ENCODE assay signal across 27 mouse cellular contexts in genomic region chr16:30054541-30054940, GRCm38 (mm10). TPM values are rescaled to one million over a fixed set of nuclear protein-coding genes. Genes with fewer than 3 reads are reported as not detected.
DNase-seq lines count a peak whose midpoint lies in the region; ATAC-seq and TF ChIP-seq lines count a peak whose summit lies in the region.
"Had no signal": no experiment of that assay in that cellular context is flagged by ENCODE, and none has a peak within 500 bp of the region (broad histone marks: within the 10 kb centered on the region; RNA-seq: fewer than 3 reads in every experiment).

No protein-coding gene starts in this region.

- ATAC-seq in forebrain, postnatal 0 days = no peak
- ATAC-seq in stomach, postnatal 0 days (ENCODE audit: low FRiP score, low TSS enrichment) = no peak
- ATAC-seq: activated CD4-positive, CD25-positive, alpha-beta regulatory T cell, adult 4 months; forebrain, embryonic 13.5 days; forebrain, embryonic 16.5 days; hindbrain, postnatal 0 days; inflammation-experienced regulatory T-cells, adult 6 months had no signal

- no peaks in the 10 kb centered on the region for H3K36me3 ChIP-seq in forebrain, embryonic 10.5 days (replicated peaks)
- H3K36me3 ChIP-seq in forebrain, postnatal 0 days (ENCODE audit: insufficient read depth) = no peaks in the 10 kb centered on the region
- no peaks in the 10 kb centered on the region for H3K36me3 ChIP-seq in embryonic facial prominence, embryonic 10.5 days (replicated peaks)
- no peaks in the 10 kb centered on the region for H3K36me3 ChIP-seq in stomach, postnatal 0 days (ENCODE audit: control insufficient read depth, insufficient read depth, low read length)
- H3K36me3 ChIP-seq: embryonic facial prominence, embryonic 12.5 days; embryonic facial prominence, embryonic 15.5 days; heart, embryonic 10.5 days; heart, embryonic 13.5 days had no signal

- WGBS in forebrain, embryonic 10.5 days = 76% methylated on average over 4 of the region's 4 CpGs
- WGBS in forebrain, postnatal 0 days = 85% methylated on average over 4 of the region's 4 CpGs
- 72% methylated on average over 4 of the region's 4 CpGs for WGBS in embryonic facial prominence, embryonic 10.5 days
- 72% methylated on average over 4 of the region's 4 CpGs for WGBS in stomach, postnatal 0 days

- no peak for TF ChIP-seq CTCF in forebrain, postnatal 0 days (IDR thresholded peaks at IDR 0.05; ENCODE audit: low read depth)
- no peak for TF ChIP-seq CTCF in stomach, postnatal 0 days (IDR thresholded peaks at IDR 0.05; ENCODE audit: low read depth)

- 0 out of 2 replicates have a peak overlapping the region, but pooled peaks have one; percentile 33 for H3K27ac ChIP-seq in forebrain, embryonic 10.5 days
- H3K27ac ChIP-seq in forebrain, postnatal 0 days (ENCODE audit: low read depth, low read length) = no peak overlapping the region
- 0 out of 2 replicates have a peak overlapping the region, but pooled peaks have one; percentile 7 for H3K27ac ChIP-seq in embryonic facial prominence, embryonic 10.5 days (replicated peaks)
- H3K27ac ChIP-seq in stomach, postnatal 0 days (replicated peaks) = peak overlapping the region; percentile 49; the same call in 1 of the 2 replicates
- H3K27ac ChIP-seq: embryonic facial prominence, embryonic 12.5 days; embryonic facial prominence, embryonic 15.5 days; forebrain, embryonic 13.5 days; heart, adult 2 months; heart, embryonic 10.5 days; heart, embryonic 13.5 days; hindbrain, embryonic 14.5 days; hindbrain, postnatal 0 days had no signal

- H3K4me2 ChIP-seq in forebrain, postnatal 0 days (ENCODE audit: low read depth) = no peak overlapping the region
- H3K4me2 ChIP-seq in stomach, postnatal 0 days (replicated peaks; ENCODE audit: low read depth) = no peak overlapping the region
- H3K4me2 ChIP-seq: embryonic facial prominence, embryonic 12.5 days; embryonic facial prominence, embryonic 15.5 days; forebrain, embryonic 13.5 days; heart, embryonic 13.5 days; hindbrain, embryonic 14.5 days had no signal

- no peak overlapping the region for H3K4me3 ChIP-seq in forebrain, embryonic 10.5 days
- H3K4me3 ChIP-seq in forebrain, postnatal 0 days (ENCODE audit: low read depth, low read length) = no peak overlapping the region
- no peak overlapping the region for H3K4me3 ChIP-seq in embryonic facial prominence, embryonic 10.5 days
- no peak overlapping the region for H3K4me3 ChIP-seq in stomach, postnatal 0 days (ENCODE audit: low read depth, low read length)
- H3K4me3 ChIP-seq: embryonic facial prominence, embryonic 12.5 days; embryonic facial prominence, embryonic 15.5 days; forebrain, embryonic 13.5 days; heart, adult 2 months; heart, embryonic 10.5 days; heart, embryonic 13.5 days had no signal

- H3K9me3 ChIP-seq in forebrain, embryonic 10.5 days = no peaks in the 10 kb centered on the region
- H3K9me3 ChIP-seq in forebrain, postnatal 0 days (ENCODE audit: low read length) = no peaks in the 10 kb centered on the region
- no peaks in the 10 kb centered on the region for H3K9me3 ChIP-seq in embryonic facial prominence, embryonic 10.5 days
- no peaks in the 10 kb centered on the region for H3K9me3 ChIP-seq in stomach, postnatal 0 days (ENCODE audit: control insufficient read depth, low read length)
- H3K9me3 ChIP-seq: embryonic facial prominence, embryonic 12.5 days; embryonic facial prominence, embryonic 15.5 days; forebrain, embryonic 13.5 days; heart, embryonic 10.5 days; heart, embryonic 13.5 days had no signal

- peak; percentile 36 to 61 for DNase-seq in adrenal gland, adult (ENCODE audit: inconsistent age in 2 of 2, low spot score in 1 of 2)
- no peak for DNase-seq in adrenal gland, postnatal 4 days (ENCODE audit: low spot score in 2 of 2)
- no peak for DNase-seq in forebrain, embryonic 10.5 days (ENCODE audit: extremely low spot score, low spot score)
- DNase-seq in forebrain, postnatal 0 days = no peak
- no peak for DNase-seq in embryonic facial prominence, embryonic 10.5 days (ENCODE audit: low spot score)
- no peak for DNase-seq in stomach, postnatal 0 days (ENCODE audit: low spot score)
- no peak for DNase-seq in thymus, postnatal 0 days (ENCODE audit: low spot score)
- DNase-seq: cerebellum, adult 18-20 months; cerebellum, adult 9-10 months; cerebellum, postnatal 14 days; gastrocnemius, postnatal 10 days; gastrocnemius, postnatal 36 days; heart, adult 2 months; heart, postnatal 14 days; heart, postnatal 4 days; kidney, adult 11 months had no signal

- H3K4me1 ChIP-seq in forebrain, embryonic 10.5 days = peaks cover 45% of the 10 kb centered on the region
- H3K4me1 ChIP-seq in forebrain, postnatal 0 days (ENCODE audit: insufficient read depth) = no peaks in the 10 kb centered on the region; the same call in 1 of the 2 replicates
- peaks cover 48% of the 10 kb centered on the region for H3K4me1 ChIP-seq in embryonic facial prominence, embryonic 10.5 days
- H3K4me1 ChIP-seq in stomach, postnatal 0 days (replicated peaks; ENCODE audit: control insufficient read depth, insufficient read depth) = peaks cover 3% of the 10 kb centered on the region; the same call in 1 of the 2 replicates

- H3K9ac ChIP-seq in forebrain, postnatal 0 days = no peak overlapping the region
- H3K9ac ChIP-seq in stomach, postnatal 0 days (ENCODE audit: low read length) = no peak overlapping the region
- H3K9ac ChIP-seq: embryonic facial prominence, embryonic 12.5 days; embryonic facial prominence, embryonic 15.5 days; forebrain, embryonic 13.5 days; heart, embryonic 13.5 days; hindbrain, embryonic 14.5 days had no signal

- H3K27me3 ChIP-seq in forebrain, embryonic 10.5 days (ENCODE audit: poor library complexity, severe bottlenecking) = peaks cover 70% of the 10 kb centered on the region
- no peaks in the 10 kb centered on the region for H3K27me3 ChIP-seq in forebrain, postnatal 0 days (ENCODE audit: insufficient read depth, low read length)
- H3K27me3 ChIP-seq in embryonic facial prominence, embryonic 10.5 days (replicated peaks; ENCODE audit: low read depth, poor library complexity, severe bottlenecking) = peaks cover 52% of the 10 kb centered on the region
- no peaks in the 10 kb centered on the region for H3K27me3 ChIP-seq in stomach, postnatal 0 days (ENCODE audit: control insufficient read depth, insufficient read depth, low read length)
- H3K27me3 ChIP-seq: embryonic facial prominence, embryonic 15.5 days had no signal

- no peak for TF ChIP-seq EP300 in stomach, postnatal 0 days (optimal IDR thresholded peaks at IDR 0.05)

RNA-seq across cellular contexts. Expression of gene Hes1, which starts 9.6 kb away (rescaled TPM):
- 10 to 100 TPM; 31.4 to 39.1 TPM for total RNA-seq in adrenal gland, postnatal 4 days (2021)
- polyA plus RNA-seq in forebrain, embryonic 10.5 days (2016; fragmentation: Nextera tagmentation; extraction: Ambion mirVana) = 42.5 and 49.0 TPM in 2 replicates
- 6.9 and 11.2 TPM in 2 replicates for total RNA-seq in forebrain, postnatal 0 days (2014; rRNA removed)
- 11.2 and 13.1 TPM in 2 replicates for polyA plus RNA-seq in forebrain, postnatal 0 days (2015; fragmentation: Nextera tagmentation; extraction: Ambion mirVana)
- 43.3 and 47.2 TPM in 2 replicates for polyA plus RNA-seq in embryonic facial prominence, embryonic 10.5 days (2016; fragmentation: Nextera tagmentation; extraction: Ambion mirVana)
- polyA plus RNA-seq in stomach, postnatal 0 days (2015; fragmentation: Nextera tagmentation; extraction: Ambion mirVana) = 66.2 and 73.1 TPM in 2 replicates
- polyA plus RNA-seq in thymus, postnatal 0 days (2015; fragmentation: Nextera tagmentation; extraction: Ambion mirVana) = 35.6 and 36.3 TPM in 2 replicates
- total RNA-seq: granulocyte monocyte progenitor cell, adult 5-6 weeks had no signal
- polyA plus RNA-seq: activated CD4-positive, CD25-positive, alpha-beta regulatory T cell, adult 4 months had no signal

Comparison
In these comparisons a context has a peak if more than half of its experiments do, and no peak if none do; other contexts are left out.
1. DNase-seq: peak in adrenal gland, adult (2 of 2); none in adrenal gland, postnatal 4 days (0 of 2), forebrain, embryonic 10.5 days (single experiment), forebrain, postnatal 0 days (single experiment), embryonic facial prominence, embryonic 10.5 days (single experiment), stomach, postnatal 0 days (single experiment) and thymus, postnatal 0 days (single experiment).